Mouse (Mus musculus) hindbrain, embryonic 13.5 days (tissue): ENCODE measurements around the gene Gm20388. TPM values are rescaled to one million over a fixed set of nuclear protein-coding genes. Genes with fewer than 3 reads are reported as not detected.

ENCODE experiments used
- ATAC-seq: fragments of 200-750 bp; cut with Nextera tagmentation; 2 replicates; pipeline ENCODE4 v1.8.0; 2017; ENCODE audit warnings: moderate TSS enrichment; ENCODE audit not compliant: low FRiP score
- H3K27ac ChIP-seq: fragments of 300-500 bp; sonication (generic); 2 replicates; pipeline ENCODE4 v1.5.1; 2015; ENCODE audit warnings: inconsistent platforms, mild to moderate bottlenecking, moderate library complexity
- H3K27me3 ChIP-seq: fragments of 300-500 bp; sonication (generic); 2 replicates; pipeline ENCODE4 v1.6.1; 2015; ENCODE audit warnings: mild to moderate bottlenecking, inconsistent platforms
- H3K36me3 ChIP-seq: fragments of 300-500 bp; sonication (generic); 2 replicates; pipeline ENCODE4 v1.6.1; 2015; ENCODE audit warnings: mild to moderate bottlenecking, inconsistent platforms
- H3K4me1 ChIP-seq: fragments of 300-500 bp; sonication (generic); replicated peaks from 2 replicates; pipeline ENCODE4 v1.6.1; 2015; ENCODE audit warnings: inconsistent platforms
- H3K4me2 ChIP-seq: fragments of 300-500 bp; sonication (generic); 2 replicates; pipeline ENCODE4 v1.6.1; 2015; ENCODE audit warnings: inconsistent platforms, mild to moderate bottlenecking, moderate library complexity
- H3K4me3 ChIP-seq: fragments of 300-500 bp; sonication (generic); 2 replicates; pipeline ENCODE4 v1.5.1; 2015; ENCODE audit warnings: mild to moderate bottlenecking, inconsistent platforms
- H3K9ac ChIP-seq: fragments of 300-500 bp; sonication (generic); 2 replicates; pipeline ENCODE4 v1.6.1; 2015; ENCODE audit warnings: mild to moderate bottlenecking, inconsistent platforms
- H3K9me3 ChIP-seq: fragments of 300-500 bp; sonication (generic); 2 replicates; pipeline ENCODE4 v1.6.1; 2016; ENCODE audit warnings: inconsistent platforms
- WGBS: fragments of 180-500 bp; shearing (Covaris S2); methylation state at CpG from one replicate; pipeline ENCODE4 v1.1.7; 2015; 5-methylcytosine and 5-hydroxymethylcytosine counted together
- polyA plus RNA-seq: library from polyadenylated mRNA; unstranded; fragments of >200 nt; fragmentation: Nextera tagmentation; extraction: Ambion mirVana; gene quantifications from 2 replicates; pipeline ENCODE4 v1.2.1, GENCODE M21; 2015

Gm20388 gene
- polyA plus RNA-seq, 1 experiment from 2014 or later, result 1.9 TPM

- H3K4me1 ChIP-seq, result peaks cover 30% of the 10 kb centered on the region
- ATAC-seq, result no peak
These were observed 2199.7 kb downstream of the Gm20388 start for GRCm38 (mm10) chr8:122110240-122110866.

DNA sequence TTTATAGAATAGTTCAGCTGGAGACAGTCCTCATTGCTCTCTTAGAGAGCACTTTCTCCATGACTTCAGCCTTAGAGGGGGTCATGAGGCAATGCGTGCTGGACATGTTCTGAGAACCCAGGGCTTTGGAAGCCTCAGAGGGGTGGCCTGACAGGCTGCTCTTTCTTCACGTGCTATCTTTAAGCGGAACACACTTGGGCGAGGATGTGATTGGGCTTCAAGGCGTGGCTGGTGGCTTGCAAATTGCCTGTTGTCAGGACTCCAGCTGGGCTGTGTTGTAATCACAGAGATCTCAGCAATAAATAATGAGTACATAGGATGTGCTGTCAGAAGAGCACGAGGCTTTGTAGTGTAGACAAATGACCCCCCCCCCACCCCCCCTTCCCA lies 2200.2 kb downstream of the Gm20388 start:
- 24% methylated on average over 6 of the region's 6 CpGs for WGBS
- H3K4me2 ChIP-seq, result no peak overlapping the region
- no peak overlapping the region for H3K4me3 ChIP-seq
- ATAC-seq, result no peak
- H3K4me1 ChIP-seq, result peaks cover 29% of the 10 kb centered on the region
- peak overlapping the region; percentile 0; the same call in 1 of the 2 replicates for H3K27ac ChIP-seq
- H3K9ac ChIP-seq, result no peak overlapping the region
- peaks cover 4% of the 10 kb centered on the region; the same call in 1 of the 2 replicates for H3K27me3 ChIP-seq
- no peaks in the 10 kb centered on the region for H3K36me3 ChIP-seq
- no peaks in the 10 kb centered on the region for H3K9me3 ChIP-seq

More at GRCm38 (mm10) chr8:122110240-122110866, 2199.7 kb downstream of the Gm20388 start:
- H3K27ac ChIP-seq, result peak overlapping the region; percentile 0; the same call in 1 of the 2 replicates
- H3K36me3 ChIP-seq, result no peaks in the 10 kb centered on the region
- H3K4me3 ChIP-seq, result no peak overlapping the region
- H3K27me3 ChIP-seq, result peaks cover 4% of the 10 kb centered on the region; the same call in 1 of the 2 replicates
- 65% methylated on average over 20 of the region's 20 CpGs for WGBS
- H3K4me2 ChIP-seq, result no peak overlapping the region
- no peak overlapping the region for H3K9ac ChIP-seq
- no peaks in the 10 kb centered on the region for H3K9me3 ChIP-seq

DNA sequence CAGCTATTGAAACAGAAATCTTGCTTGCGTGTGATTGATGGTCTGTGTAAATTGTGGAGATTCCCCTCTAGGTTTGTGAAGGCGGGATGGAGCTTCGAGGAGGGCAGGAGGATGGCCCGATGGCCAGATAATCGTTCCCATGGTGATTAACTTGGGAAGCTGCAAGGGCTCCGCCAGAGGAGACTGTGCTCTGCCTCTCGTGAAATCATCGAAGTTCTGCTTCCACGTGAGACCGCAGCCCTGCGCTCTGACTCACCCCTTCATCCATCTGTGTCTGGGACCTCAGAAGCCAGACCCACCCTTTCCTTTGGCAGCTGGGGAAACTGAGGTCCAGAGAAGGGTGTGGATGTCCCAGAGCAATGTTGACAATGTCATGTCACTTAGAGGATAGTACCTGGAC lies 2201.1 kb downstream of the Gm20388 start:
- 48% methylated on average over 11 of the region's 11 CpGs for WGBS
- Histone ChIP-seq H3K9me3 (no peaks in the 10 kb centered on the region), H3K9ac (no peak overlapping the region), H3K4me2 (no peak overlapping the region), H3K36me3 (no peaks in the 10 kb centered on the region), H3K4me1 (peaks cover 20% of the 10 kb centered on the region), H3K27me3 (peaks cover 4% of the 10 kb centered on the region; the same call in 1 of the 2 replicates), H3K27ac (no peak overlapping the region), H3K4me3 (no peak overlapping the region)
- ATAC-seq, result no peak

- no peak overlapping the region for H3K9ac ChIP-seq
- no peak for ATAC-seq
- H3K36me3 ChIP-seq, result no peaks in the 10 kb centered on the region
- H3K27me3 ChIP-seq, result peaks cover 4% of the 10 kb centered on the region; the same call in 1 of the 2 replicates
- H3K9me3 ChIP-seq, result no peaks in the 10 kb centered on the region
- no peak overlapping the region for H3K4me3 ChIP-seq
- H3K4me1 ChIP-seq, result peaks cover 13% of the 10 kb centered on the region
- 78% methylated on average over 14 of the region's 14 CpGs for WGBS
- H3K4me2 ChIP-seq, result no peak overlapping the region
- H3K27ac ChIP-seq, result no peak overlapping the region
These were observed 2201.8 kb downstream of the Gm20388 start for GRCm38 (mm10) chr8:122112264-122112965.

GRCm38 (mm10) chr8:122114890-122115289 lies 2204.2 kb downstream of the Gm20388 start:
- no peak overlapping the region for H3K27ac ChIP-seq
- no peaks in the 10 kb centered on the region for H3K36me3 ChIP-seq
- H3K9ac ChIP-seq, result no peak overlapping the region
- WGBS, result 85% methylated on average over 2 of the region's 2 CpGs
- H3K4me3 ChIP-seq, result no peak overlapping the region
- H3K4me2 ChIP-seq, result no peak overlapping the region
- ATAC-seq, result no peak
- peaks cover 13% of the 10 kb centered on the region for H3K4me1 ChIP-seq
- H3K27me3 ChIP-seq, result peaks cover 7% of the 10 kb centered on the region; the same call in 1 of the 2 replicates
- no peaks in the 10 kb centered on the region for H3K9me3 ChIP-seq

- Histone ChIP-seq H3K9ac (no peak overlapping the region), H3K27me3 (peaks cover 7% of the 10 kb centered on the region; the same call in 1 of the 2 replicates), H3K4me1 (peaks cover 3% of the 10 kb centered on the region), H3K4me3 (no peak overlapping the region), H3K27ac (no peak overlapping the region), H3K9me3 (no peaks in the 10 kb centered on the region), H3K36me3 (no peaks in the 10 kb centered on the region), H3K4me2 (no peak overlapping the region)
- ATAC-seq, result no peak
- WGBS, result 84% methylated on average over 7 of the region's 7 CpGs
These were observed 2206.2 kb downstream of the Gm20388 start for GRCm38 (mm10) chr8:122116716-122117357.

- ATAC-seq, result no peak
- WGBS, result 92% methylated on average over 10 of the region's 10 CpGs
These were observed 2207.5 kb downstream of the Gm20388 start for GRCm38 (mm10) chr8:122118097-122118496.

GRCm38 (mm10) chr8:122118536-122118935 lies 2207.9 kb downstream of the Gm20388 start:
- no peak for ATAC-seq
- H3K4me2 ChIP-seq, result no peak overlapping the region
- no peaks in the 10 kb centered on the region for H3K36me3 ChIP-seq
- WGBS, result 68% methylated on average over 15 of the region's 15 CpGs
- no peak overlapping the region for H3K4me3 ChIP-seq
- H3K27me3 ChIP-seq, result peaks cover 7% of the 10 kb centered on the region; the same call in 1 of the 2 replicates
- no peaks in the 10 kb centered on the region for H3K4me1 ChIP-seq
- no peak overlapping the region for H3K27ac ChIP-seq
- no peaks in the 10 kb centered on the region for H3K9me3 ChIP-seq
- H3K9ac ChIP-seq, result no peak overlapping the region; the same call in 1 of the 2 replicates

More at GRCm38 (mm10) chr8:122118097-122118496, 2207.5 kb downstream of the Gm20388 start:
- no peak overlapping the region for H3K9ac ChIP-seq
- no peak overlapping the region for H3K4me2 ChIP-seq
- H3K36me3 ChIP-seq, result no peaks in the 10 kb centered on the region
- peaks cover 7% of the 10 kb centered on the region; the same call in 1 of the 2 replicates for H3K27me3 ChIP-seq
- H3K27ac ChIP-seq, result no peak overlapping the region
- no peaks in the 10 kb centered on the region for H3K4me1 ChIP-seq
- no peak overlapping the region for H3K4me3 ChIP-seq
- no peaks in the 10 kb centered on the region for H3K9me3 ChIP-seq

DNA sequence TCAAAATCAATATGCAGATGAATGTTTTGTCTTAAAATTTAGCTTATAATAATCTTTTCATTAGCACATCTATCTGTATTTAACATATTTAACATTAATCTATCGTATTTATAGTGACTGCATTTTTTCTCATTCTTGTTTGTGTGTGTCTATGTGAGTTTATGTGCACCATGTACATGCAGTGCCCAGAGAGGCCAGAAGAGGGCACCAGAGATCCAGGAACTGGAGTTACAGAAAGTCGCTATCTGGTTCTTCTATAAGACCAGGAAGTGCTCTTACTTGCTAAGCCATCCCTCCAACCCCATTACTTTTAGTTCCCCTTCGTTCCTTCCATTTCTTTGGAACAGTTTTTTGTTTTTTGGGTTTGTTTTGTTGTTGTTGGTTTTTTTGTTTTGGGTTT lies 2213.7 kb downstream of the Gm20388 start:
- 91% methylated on average over 3 of the region's 3 CpGs for WGBS
- no peaks in the 10 kb centered on the region for H3K36me3 ChIP-seq
- no peak overlapping the region for H3K9ac ChIP-seq
- H3K27me3 ChIP-seq, result no peaks in the 10 kb centered on the region
- peaks cover 5% of the 10 kb centered on the region; the same call in 1 of the 2 replicates for H3K4me1 ChIP-seq
- no peaks in the 10 kb centered on the region for H3K9me3 ChIP-seq
- no peak for ATAC-seq
- H3K27ac ChIP-seq, result no peak overlapping the region
- H3K4me2 ChIP-seq, result no peak overlapping the region
- H3K4me3 ChIP-seq, result no peak overlapping the region

DNA sequence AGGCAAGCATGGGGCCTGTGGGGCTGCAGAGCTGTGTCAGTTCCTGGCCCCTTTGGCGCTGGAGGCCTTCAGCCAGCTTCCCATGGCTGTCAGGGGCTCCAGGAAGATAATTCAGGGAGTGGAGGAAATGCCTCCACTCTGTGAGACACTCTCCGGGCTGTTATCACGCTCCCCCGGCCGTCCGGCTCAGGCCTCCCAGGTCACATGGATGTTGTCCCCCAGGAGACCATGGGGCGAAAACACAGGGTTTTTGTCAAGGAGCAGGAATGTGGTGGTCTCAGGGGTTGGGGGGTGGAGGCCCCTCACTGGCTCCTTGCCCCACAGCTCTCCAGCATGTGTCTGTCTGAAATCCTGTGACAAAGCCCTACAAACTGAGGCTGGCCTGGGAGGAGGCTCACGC lies 2216.0 kb downstream of the Gm20388 start:
- Histone ChIP-seq H3K4me3 (no peak overlapping the region), H3K27ac (no peak overlapping the region), H3K4me2 (no peak overlapping the region), H3K4me1 (peaks cover 5% of the 10 kb centered on the region; the same call in 1 of the 2 replicates), H3K27me3 (no peaks in the 10 kb centered on the region), H3K9me3 (no peaks in the 10 kb centered on the region), H3K9ac (no peak overlapping the region), H3K36me3 (no peaks in the 10 kb centered on the region)
- 74% methylated on average over 8 of the region's 8 CpGs for WGBS
- ATAC-seq, result no peak

- no peak overlapping the region for H3K27ac ChIP-seq
- no peaks in the 10 kb centered on the region for H3K4me1 ChIP-seq
- WGBS, result 83% methylated on average over 3 of the region's 3 CpGs
- no peak overlapping the region for H3K9ac ChIP-seq
- no peaks in the 10 kb centered on the region for H3K36me3 ChIP-seq
- no peak overlapping the region for H3K4me2 ChIP-seq
- no peaks in the 10 kb centered on the region for H3K9me3 ChIP-seq
- ATAC-seq, result no peak
- H3K27me3 ChIP-seq, result no peaks in the 10 kb centered on the region
- H3K4me3 ChIP-seq, result no peak overlapping the region
These were observed 2223.5 kb downstream of the Gm20388 start for GRCm38 (mm10) chr8:122134121-122134529.

- no peaks in the 10 kb centered on the region for H3K27me3 ChIP-seq
- H3K4me3 ChIP-seq, result no peak overlapping the region
- no peaks in the 10 kb centered on the region for H3K36me3 ChIP-seq
- 78% methylated on average over 5 of the region's 5 CpGs for WGBS
- ATAC-seq, result no peak
- H3K4me2 ChIP-seq, result no peak overlapping the region
- no peaks in the 10 kb centered on the region for H3K9me3 ChIP-seq
- no peaks in the 10 kb centered on the region for H3K4me1 ChIP-seq
- H3K9ac ChIP-seq, result no peak overlapping the region
- no peak overlapping the region for H3K27ac ChIP-seq
These were observed 2224.9 kb downstream of the Gm20388 start for GRCm38 (mm10) chr8:122135494-122135893.
